In genomic region chr4:140741401-140741800, GRCm38 (mm10) we compare ENCODE assay signal across 39 mouse cellular contexts. TPM values are rescaled to one million over a fixed set of nuclear protein-coding genes. Genes with fewer than 3 reads are reported as not detected.
A peak's percentile ranks its signal among the peaks of the same experiment; 100 is the strongest.
DNase-seq lines count a peak whose midpoint lies in the region; ATAC-seq and TF ChIP-seq lines count a peak whose summit lies in the region.
"Had no signal": no experiment of that assay in that cellular context is flagged by ENCODE, and none has a peak within 500 bp of the region (broad histone marks: within the 10 kb centered on the region; RNA-seq: fewer than 3 reads in every experiment).

No protein-coding gene starts in this region.

- no peak for TF ChIP-seq CTCF in thymus, adult 2 months (IDR thresholded peaks at IDR 0.05; ENCODE audit: borderline replicate concordance, control insufficient read depth, extremely low read depth, insufficient read depth, low read length, poor library complexity)

- no peak overlapping the region for H3K27ac ChIP-seq in thymus, adult 2 months (ENCODE audit: control insufficient read depth, insufficient read depth, low read length)
- H3K27ac ChIP-seq: embryonic facial prominence, embryonic 12.5 days; forebrain, embryonic 15.5 days; heart, embryonic 10.5 days; heart, embryonic 15.5 days; kidney, embryonic 15.5 days; limb, embryonic 12.5 days; lung, embryonic 15.5 days; stomach, embryonic 15.5 days had no signal

- H3K36me3 ChIP-seq in thymus, adult 2 months (ENCODE audit: control insufficient read depth, insufficient read depth, low read length) = no peaks in the 10 kb centered on the region
- H3K36me3 ChIP-seq: embryonic facial prominence, embryonic 12.5 days; forebrain, embryonic 15.5 days; heart, embryonic 10.5 days; heart, embryonic 15.5 days; kidney, embryonic 15.5 days; limb, embryonic 12.5 days; lung, embryonic 15.5 days; stomach, embryonic 15.5 days had no signal

- no peaks in the 10 kb centered on the region for H3K27me3 ChIP-seq in thymus, adult 2 months (ENCODE audit: control insufficient read depth, insufficient read depth, low read length)
- H3K27me3 ChIP-seq: embryonic facial prominence, embryonic 12.5 days; forebrain, embryonic 15.5 days; kidney, embryonic 15.5 days; limb, embryonic 12.5 days; lung, embryonic 15.5 days; stomach, embryonic 15.5 days had no signal

- DNase-seq in right cerebral cortex, adult 18-20 months = peak; percentile 51
- no peak for DNase-seq in right cerebral cortex, postnatal 14 days
- DNase-seq in thymus, postnatal 4 days = peak; percentile 39
- DNase-seq in thymus, adult 2 months = no peak
- no peak for DNase-seq in urinary bladder, postnatal 36 days (ENCODE audit: low spot score in 2 of 2)
- no peak for DNase-seq in layer of hippocampus, adult 8-10 months (ENCODE audit: low spot score in 2 of 2)
- DNase-seq: adrenal gland, adult 8-10 months; cerebellum, adult 11 months; cerebellum, adult 9-10 months; cerebellum, postnatal 36 days; embryo, embryonic 11 days; gastrocnemius, postnatal 10 days; kidney, adult 18-20 months; kidney, postnatal 25 days; layer of hippocampus, postnatal 36 days; lung, postnatal 36 days had no signal

- H3K4me1 ChIP-seq in thymus, adult 2 months (replicated peaks; ENCODE audit: control insufficient read depth, insufficient read depth, low read length) = peaks cover 28% of the 10 kb centered on the region
- H3K4me1 ChIP-seq: embryonic facial prominence, embryonic 12.5 days; forebrain, embryonic 15.5 days; heart, embryonic 15.5 days; kidney, embryonic 15.5 days; limb, embryonic 12.5 days; lung, embryonic 15.5 days; stomach, embryonic 15.5 days had no signal

- ATAC-seq in granulocyte monocyte progenitor cell, adult 5-6 weeks (replicated peaks; ENCODE audit: poor library complexity, severe bottlenecking) = 0 out of 2 replicates have a peak, but pooled peaks have one; percentile 3
- ATAC-seq: forebrain, embryonic 15.5 days; hindbrain, embryonic 16.5 days had no signal

- no peak for TF ChIP-seq POLR2A in thymus, adult 2 months (IDR thresholded peaks at IDR 0.05; ENCODE audit: control insufficient read depth, extremely low read depth, insufficient read depth, low read length, poor library complexity)

- WGBS in thymus, adult 2 months = 34% methylated on average over 6 of the region's 6 CpGs

- H3K4me3 ChIP-seq in thymus, adult 2 months (ENCODE audit: control insufficient read depth, insufficient read depth, low read length) = no peak overlapping the region
- H3K4me3 ChIP-seq: embryonic facial prominence, embryonic 12.5 days; forebrain, embryonic 15.5 days; heart, embryonic 10.5 days; heart, embryonic 15.5 days; kidney, embryonic 15.5 days; limb, embryonic 12.5 days; lung, embryonic 15.5 days; stomach, embryonic 15.5 days had no signal

RNA-seq across cellular contexts. Expression of gene Padi6, which starts 1.0 kb away (rescaled TPM):
- polyA plus RNA-seq in thymus, adult 2 months (2012; rRNA removed) = 0.90 and 1.0 TPM in 2 replicates
- total RNA-seq in granulocyte monocyte progenitor cell, adult 5-6 weeks (2014; fragmentation: Nextera tagmentation) = not detected in 2 replicates
- total RNA-seq in granulocyte monocyte progenitor cell, adult 5-6 weeks (2017) = not detected in 2 replicates
- total RNA-seq in layer of hippocampus, adult 8-10 months (2022) = not detected
- total RNA-seq: adrenal gland, adult 8-10 months; CH12.LX; gastrocnemius, postnatal 10 days; heart, postnatal 25 days; layer of hippocampus, postnatal 36 days; megakaryocyte, adult 5-6 weeks; midbrain, postnatal 0 days had no signal
- polyA plus RNA-seq: C2C12; embryonic facial prominence, embryonic 12.5 days; heart, embryonic 10.5 days; heart, embryonic 15.5 days; hindbrain, embryonic 11.5 days; hindbrain, embryonic 16.5 days; kidney, embryonic 15.5 days; limb, embryonic 12.5 days; liver, embryonic 11.5 days; liver, embryonic 16.5 days; midbrain, embryonic 11.5 days; small intestine, adult 2 months; urinary bladder, adult 2 months had no signal

RNA-seq across cellular contexts. Expression of gene Padi4, which starts 32.6 kb away (rescaled TPM):
- polyA plus RNA-seq in thymus, adult 2 months (2012; rRNA removed) = 21.0 and 23.5 TPM in 2 replicates
- total RNA-seq in granulocyte monocyte progenitor cell, adult 5-6 weeks (2014; fragmentation: Nextera tagmentation) = 2.8 and 7.9 TPM in 2 replicates
- total RNA-seq in granulocyte monocyte progenitor cell, adult 5-6 weeks (2017) = 5.1 and 6.4 TPM in 2 replicates
- total RNA-seq in layer of hippocampus, adult 8-10 months (2022) = under 1 TPM in 1 of 4 experiments, not detected in 3; 0.18 TPM
- total RNA-seq: CH12.LX; layer of hippocampus, adult 18-20 months; layer of hippocampus, postnatal 36 days; left cerebral cortex, postnatal 14 days; midbrain, postnatal 0 days had no signal
- polyA plus RNA-seq: embryonic facial prominence, embryonic 12.5 days; limb, embryonic 12.5 days had no signal

RNA-seq across cellular contexts. Expression of gene Rcc2, which starts 41.1 kb away (rescaled TPM):
- 211 and 279 TPM in 2 replicates for polyA plus RNA-seq in thymus, adult 2 months (2012; rRNA removed)
- total RNA-seq in granulocyte monocyte progenitor cell, adult 5-6 weeks (2014; fragmentation: Nextera tagmentation) = 150 and 183 TPM in 2 replicates
- 146 and 176 TPM in 2 replicates for total RNA-seq in granulocyte monocyte progenitor cell, adult 5-6 weeks (2017)
- total RNA-seq in layer of hippocampus, adult 8-10 months (2022) = 10 to 100 TPM; 82.5 to 87.8 (median 85.0) TPM

Comparison
In these comparisons a context has a peak if more than half of its experiments do, and no peak if none do; other contexts are left out.
1. DNase-seq: peak in right cerebral cortex, adult 18-20 months (single experiment) and thymus, postnatal 4 days (single experiment); none in right cerebral cortex, postnatal 14 days (single experiment), thymus, adult 2 months (single experiment), urinary bladder, postnatal 36 days (0 of 2) and layer of hippocampus, adult 8-10 months (0 of 2).